Mouse (Mus musculus) adrenal gland, postnatal 4 days (tissue): Measurements from ENCODE around the gene Gga2. TPM values are rescaled to one million over a fixed set of nuclear protein-coding genes. Genes with fewer than 3 reads are reported as not detected.
A peak's percentile ranks its signal among the peaks of the same experiment; 100 is the strongest.

ENCODE experiments used
- DNase-seq, 2 experiments: peaks; one replicate each; pipeline ENCODE4 v3.0.0; 2021 to 2022; ENCODE audit warnings: low spot score in 2 of 2, mixed read lengths in 2 of 2
- total RNA-seq, 2 experiments: library from RNA; stranded (reverse); gene quantifications; 2 replicates each; pipeline ENCODE4 v1.2.3; 2021

Gene Gga2
- total RNA-seq, 2 experiments from 2014 or later: 34.2 to 43.2 TPM

DNA sequence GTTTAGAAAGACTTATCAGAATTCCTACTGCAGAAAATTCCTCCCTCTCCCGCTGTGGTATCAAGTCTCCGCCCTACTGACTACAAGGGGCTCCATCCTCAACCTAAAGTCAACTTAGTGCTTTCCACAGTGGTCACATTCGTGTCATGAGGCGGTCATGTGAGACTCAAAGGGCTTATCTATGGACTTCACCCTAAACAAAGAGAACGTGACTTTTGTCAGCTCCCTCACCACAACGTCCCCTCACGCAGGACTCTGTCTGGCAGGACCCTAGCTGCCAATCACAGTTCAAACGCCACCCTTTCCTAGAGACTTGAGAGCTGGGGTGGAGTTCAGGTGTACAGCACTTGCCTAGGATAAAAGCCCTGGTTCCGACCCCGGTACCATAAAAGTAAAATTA is 8.1 kb downstream of the Gga2 start:
- DNase-seq: no peak

DNA sequence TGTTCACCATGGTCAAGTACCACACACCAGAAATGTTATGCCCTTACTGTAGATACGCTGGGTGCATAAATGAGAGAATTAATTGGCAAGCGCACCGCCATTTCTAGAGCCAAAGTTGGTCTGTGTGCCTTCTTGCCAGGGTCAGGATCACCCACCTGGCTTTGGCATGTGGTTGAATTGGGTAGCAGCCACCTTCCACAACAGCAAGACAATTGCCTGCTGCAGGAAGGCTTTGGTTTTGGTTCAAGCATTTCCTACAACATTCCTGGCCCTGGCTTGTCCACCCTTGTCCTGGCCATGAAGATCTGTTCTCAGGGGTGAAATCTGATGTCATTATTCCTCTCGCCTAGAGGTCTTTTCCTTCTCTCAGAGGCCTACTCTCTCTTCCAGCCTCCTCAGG is 8.7 kb downstream of the Gga2 start:
- DNase-seq: no peak

DNA sequence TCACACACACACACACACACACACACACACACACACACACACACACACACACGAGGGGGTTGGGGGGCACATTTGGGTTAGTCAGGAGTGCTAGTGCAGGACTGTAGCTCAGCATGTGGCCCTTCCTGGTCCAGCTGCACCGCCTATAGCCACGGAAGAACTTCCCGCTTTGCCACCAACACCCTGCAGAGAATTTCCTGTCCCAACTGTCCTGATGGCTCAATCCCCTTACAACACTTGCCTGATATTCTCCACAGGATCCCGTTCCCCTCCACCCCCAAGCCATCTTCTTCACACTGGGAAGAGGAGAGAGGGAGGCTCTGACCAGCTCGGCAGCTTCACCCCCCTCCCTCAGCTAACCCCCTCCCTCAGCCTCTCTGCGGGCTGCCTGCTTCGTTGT is 20.6 kb downstream of the Gga2 start:
- no peak for DNase-seq

DNA sequence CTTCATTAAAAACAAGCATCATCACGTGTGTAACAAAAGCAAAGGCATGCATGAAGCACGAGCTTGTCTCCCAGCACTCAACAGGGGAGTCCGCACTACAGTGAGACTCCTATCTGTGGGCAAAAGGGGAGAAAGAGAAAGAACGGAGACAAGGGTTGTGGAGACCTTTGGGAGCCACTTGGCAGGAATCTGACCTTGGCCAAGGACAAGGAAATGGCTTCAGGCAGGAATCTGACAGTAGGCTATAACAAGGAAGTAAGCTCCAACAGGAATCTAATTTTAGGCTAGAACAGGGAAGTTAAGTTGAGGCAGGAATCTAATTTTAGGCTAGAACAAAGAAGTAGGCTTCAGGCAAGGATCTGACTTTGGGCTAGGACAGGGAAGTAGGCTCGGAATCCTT is 25.1 kb downstream of the Gga2 start:
- DNase-seq: no peak

GRCm38 (mm10) chr7:121981307-121981871 is 39.6 kb downstream of the Gga2 start, which contains the start of gene Cog7:
Gene Cog7 (minus strand): TSS chr7:121981711.
- peak; percentile 76 to 90 for DNase-seq

DNA sequence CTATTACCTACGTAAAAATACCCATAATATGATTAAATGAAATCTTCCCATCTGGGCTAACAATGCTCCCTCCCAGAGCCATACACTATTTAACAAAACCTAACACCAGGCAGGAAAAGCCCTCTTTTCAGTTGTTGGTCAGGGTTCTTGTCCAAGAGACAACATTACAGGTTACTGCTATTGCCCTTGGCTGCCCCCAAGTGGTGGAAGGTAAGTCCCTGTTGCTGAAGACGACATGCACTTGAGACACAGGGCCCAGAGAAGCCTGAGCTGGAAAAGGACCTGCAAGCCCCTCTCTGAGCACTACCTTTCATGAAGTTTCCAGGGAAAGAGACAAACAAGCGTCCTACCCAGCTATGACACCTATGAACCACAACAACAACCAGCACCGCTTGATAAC is 46.0 kb downstream of the Gga2 start:
- DNase-seq: peak in 1 of 2 experiments; percentile 20

GRCm38 (mm10) chr7:121971698-121972097 is 49.3 kb downstream of the Gga2 start:
- no peak for DNase-seq

- DNase-seq: no peak
These were observed 50.8 kb downstream of the Gga2 start for GRCm38 (mm10) chr7:121970250-121970649.

GRCm38 (mm10) chr7:121968816-121969215 is 52.2 kb downstream of the Gga2 start:
- DNase-seq: no peak

DNA sequence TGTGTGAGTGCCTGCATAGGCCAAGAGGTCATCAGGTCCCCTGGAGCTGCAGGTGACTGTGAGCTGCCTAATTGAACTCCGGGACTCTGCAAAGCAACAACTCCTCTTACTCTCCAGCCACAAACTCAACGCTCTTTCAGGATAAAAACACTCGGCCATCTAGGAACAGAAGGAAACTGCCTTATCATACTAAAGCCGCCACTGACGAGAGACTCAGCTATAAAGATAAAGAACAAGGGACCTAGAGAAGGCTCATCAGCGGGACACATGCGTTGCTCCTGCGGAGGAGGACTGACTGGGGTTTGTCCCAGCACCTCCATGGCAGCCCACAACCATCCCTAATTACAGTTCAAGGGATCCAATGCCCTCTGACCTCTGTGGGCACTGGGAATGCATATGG is 52.8 kb downstream of the Gga2 start:
- no peak for DNase-seq

DNA sequence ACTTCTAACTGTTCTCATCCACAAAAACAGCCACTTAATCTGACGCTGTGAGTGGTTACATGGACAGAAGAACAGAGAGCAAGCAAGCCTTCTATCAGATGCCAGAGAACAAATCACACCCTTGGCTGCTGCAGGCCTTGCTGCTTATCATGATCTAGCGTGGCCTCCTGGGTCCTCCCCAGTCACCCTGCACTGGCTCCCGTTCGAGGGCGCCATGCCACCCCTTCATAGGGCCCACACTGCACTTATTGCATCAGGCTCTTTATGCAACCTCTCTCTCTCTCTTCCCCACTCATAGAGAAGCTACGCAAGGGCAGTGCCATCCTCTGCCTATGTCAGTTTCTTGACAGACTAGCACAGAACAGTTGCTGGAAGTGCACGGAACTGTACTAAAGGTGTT is 54.9 kb downstream of the Gga2 start:
- no peak for DNase-seq

GRCm38 (mm10) chr7:121963883-121964398 is 57.1 kb downstream of the Gga2 start:
- no peak for DNase-seq

GRCm38 (mm10) chr7:121962571-121962959 is 58.5 kb downstream of the Gga2 start:
- DNase-seq: no peak

- no peak for DNase-seq
These were observed 59.0 kb downstream of the Gga2 start for GRCm38 (mm10) chr7:121961913-121962570.

DNA sequence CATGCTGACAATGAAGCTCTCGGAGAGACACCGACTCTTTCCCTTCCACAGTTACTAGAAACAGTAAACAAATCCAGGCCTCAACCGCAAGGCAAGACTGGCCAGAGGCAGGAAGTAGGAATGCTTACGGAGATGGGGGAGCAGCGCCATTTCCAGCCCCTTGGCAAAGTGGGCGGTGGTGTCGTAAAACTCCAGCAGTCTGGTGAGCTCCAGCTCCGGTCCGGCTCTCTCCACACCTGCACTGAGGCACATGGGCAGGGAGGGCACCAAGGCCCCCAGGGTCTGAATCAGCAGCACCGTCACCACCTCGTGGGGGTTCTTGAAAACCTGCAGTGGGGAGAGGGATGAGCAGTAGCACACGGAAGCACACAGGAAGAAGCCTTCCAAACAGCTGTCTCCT is 65.2 kb downstream of the Gga2 start:
- no peak for DNase-seq

DNA sequence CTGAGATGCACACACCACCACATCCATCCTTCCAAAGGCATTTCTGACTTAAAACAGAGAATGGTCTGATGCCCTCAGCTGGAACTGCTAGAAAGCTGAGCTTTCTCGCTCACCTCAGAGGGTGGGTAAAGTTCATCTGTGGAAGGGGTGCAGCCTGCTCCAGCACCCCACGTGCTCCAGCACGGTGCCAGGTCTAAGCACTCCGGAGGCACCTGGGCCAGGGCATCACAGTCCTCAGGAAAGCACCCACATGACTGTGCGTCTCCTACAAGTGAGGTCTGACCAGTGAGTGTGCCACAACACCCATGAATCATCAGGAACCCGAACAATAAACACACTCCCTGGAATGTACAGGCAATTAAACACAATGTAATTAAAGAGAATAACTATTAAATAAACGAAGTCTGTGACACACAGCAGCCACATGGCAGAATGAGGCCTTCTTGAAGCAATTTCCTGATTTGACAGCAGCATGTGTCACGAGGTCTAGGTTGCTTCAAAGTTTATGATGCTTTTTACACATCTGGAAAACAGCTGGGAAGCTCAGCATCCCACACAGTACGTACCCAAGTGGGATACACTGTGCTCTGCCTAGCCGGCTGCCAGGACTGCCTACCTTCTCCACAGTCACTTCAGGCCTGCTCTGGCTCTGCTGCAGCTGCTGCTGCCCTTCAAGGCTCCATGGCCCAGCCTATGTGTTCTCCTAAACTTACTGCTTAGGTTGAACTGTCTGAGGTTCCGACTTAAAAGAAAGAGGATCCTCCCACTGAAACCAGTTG is 65.9 kb downstream of the Gga2 start:
- DNase-seq: no peak

GRCm38 (mm10) chr7:121947513-121947912 is 73.5 kb downstream of the Gga2 start:
- no peak for DNase-seq

DNA sequence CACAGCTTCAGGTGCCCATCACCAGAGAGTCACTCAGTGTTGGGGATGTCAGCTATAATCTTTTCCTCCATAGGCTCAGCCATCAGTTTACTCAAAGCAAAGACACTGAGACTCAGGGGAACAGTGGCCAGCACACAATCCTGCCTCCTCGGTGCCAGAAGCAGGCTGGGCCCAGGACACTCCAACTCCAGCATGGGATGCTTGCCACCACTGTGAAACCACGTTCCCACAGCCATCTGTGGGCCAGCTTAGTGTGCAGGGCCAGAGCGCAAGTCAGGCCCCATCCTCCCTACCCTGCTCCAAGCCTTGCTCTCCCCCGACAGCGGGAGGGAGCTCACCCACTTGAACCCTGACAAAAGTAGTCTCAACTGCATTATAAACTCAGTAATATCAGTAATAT is 74.8 kb downstream of the Gga2 start:
- no peak for DNase-seq

- DNase-seq: no peak
These were observed 78.7 kb downstream of the Gga2 start for GRCm38 (mm10) chr7:121942371-121942770.

- DNase-seq: no peak
These were observed 79.4 kb downstream of the Gga2 start for GRCm38 (mm10) chr7:121941640-121942039.

GRCm38 (mm10) chr7:121941016-121941415 is 80.0 kb downstream of the Gga2 start:
- no peak for DNase-seq

DNA sequence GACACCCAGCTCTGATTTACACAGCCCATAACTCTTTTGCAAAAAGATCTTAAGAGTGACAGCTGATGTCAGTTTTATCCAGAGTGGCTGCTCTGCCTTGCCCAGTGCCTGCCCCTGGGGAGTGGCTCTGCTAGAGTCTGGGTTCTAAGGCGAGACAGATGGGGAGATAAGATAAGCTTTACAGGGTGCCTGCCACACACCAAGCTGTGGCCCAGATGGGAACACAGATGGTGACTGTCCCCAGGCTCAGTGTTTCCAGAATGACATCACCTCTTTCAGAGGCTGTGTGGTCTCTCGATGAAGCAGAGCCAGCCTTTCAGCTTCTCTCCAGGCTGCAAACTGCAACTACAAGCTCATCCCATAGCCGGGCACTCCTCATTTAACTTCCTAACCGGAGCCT is 81.3 kb downstream of the Gga2 start:
- no peak for DNase-seq
